Mouse (Mus musculus) adrenal gland, postnatal 4 days (tissue): Measurements from ENCODE around the gene Abhd4. TPM values are rescaled to one million over a fixed set of nuclear protein-coding genes. Genes with fewer than 3 reads are reported as not detected.

Source experiments
- DNase-seq, 2 experiments: peaks; one replicate each; pipeline ENCODE4 v3.0.0; 2021 to 2022; ENCODE audit warnings: low spot score in 2 of 2, mixed read lengths in 2 of 2
- total RNA-seq, 2 experiments: library from RNA; stranded (reverse); gene quantifications; 2 replicates each; pipeline ENCODE4 v1.2.3; 2021

The Abhd4 gene
- total RNA-seq, 2 experiments from 2014 or later: 351 to 353 TPM

GRCm38 (mm10) chr14:54271976-54272606 lies 18.1 kb downstream of the Abhd4 start:
- DNase-seq: no peak

DNA sequence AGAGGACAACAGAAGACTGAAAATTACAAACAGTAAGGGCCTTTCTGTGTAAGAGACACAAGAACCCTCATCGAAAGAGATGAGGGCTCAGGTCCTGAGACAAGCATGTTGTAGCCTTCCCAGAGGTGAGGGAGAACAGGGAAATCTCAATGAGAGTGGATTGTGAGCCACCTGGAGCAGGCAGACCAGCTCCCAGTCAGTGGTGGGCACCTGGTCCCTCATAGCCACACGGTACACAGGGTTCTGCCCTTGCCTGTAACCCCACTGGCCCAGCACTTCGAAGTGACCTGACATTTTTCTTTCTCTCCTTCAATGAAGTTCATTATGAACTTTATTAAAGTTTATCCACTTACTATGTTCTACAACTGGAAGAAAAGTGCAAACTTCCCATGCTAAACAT lies 18.7 kb downstream of the Abhd4 start:
- DNase-seq: no peak

DNA sequence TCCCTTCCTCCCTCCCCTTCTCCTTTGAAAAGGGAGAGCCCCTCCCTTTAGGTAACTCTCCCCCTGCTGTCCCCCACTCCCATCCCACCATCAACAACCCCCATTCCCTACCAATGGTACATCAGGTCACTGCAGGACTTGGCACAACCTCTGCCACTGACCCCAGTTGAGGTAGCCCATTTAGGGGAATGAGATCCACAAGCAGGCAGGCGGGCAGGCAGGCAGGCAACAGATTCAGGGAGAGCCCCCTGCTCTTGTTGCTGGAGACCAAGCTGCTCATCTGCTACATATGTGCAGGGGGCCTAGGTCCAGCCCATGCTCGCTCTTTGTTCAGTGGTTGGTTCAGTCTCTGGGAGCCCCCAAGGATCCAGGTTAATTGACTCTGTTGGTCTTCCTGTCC lies 22.5 kb downstream of the Abhd4 start:
- no peak for DNase-seq

- no peak for DNase-seq
Observed at GRCm38 (mm10) chr14:54284839-54285238, 30.9 kb downstream of the Abhd4 start, which contains the start of gene Olfr49. Gene Olfr49, minus strand, starts transcription at chr14:54284939.

DNA sequence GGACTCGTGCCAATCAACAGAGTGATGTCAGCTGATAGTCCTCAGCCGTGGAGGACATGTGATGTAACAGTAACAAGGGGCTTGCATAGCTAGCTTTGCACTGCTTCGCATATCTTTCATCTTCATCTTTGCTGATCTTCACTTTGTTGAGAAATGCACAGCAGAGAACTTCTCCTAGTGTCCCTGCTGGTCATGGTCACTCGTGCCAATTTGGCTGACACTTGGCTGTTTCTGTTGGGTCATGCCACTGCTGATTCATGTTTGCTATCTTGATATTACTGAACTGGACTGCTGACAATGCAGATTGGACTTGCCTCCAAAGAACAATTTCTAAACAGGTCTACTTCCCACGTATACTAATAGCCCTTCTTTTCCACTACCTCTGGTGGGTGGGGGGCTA lies 46.1 kb downstream of the Abhd4 start:
- DNase-seq: no peak

DNA sequence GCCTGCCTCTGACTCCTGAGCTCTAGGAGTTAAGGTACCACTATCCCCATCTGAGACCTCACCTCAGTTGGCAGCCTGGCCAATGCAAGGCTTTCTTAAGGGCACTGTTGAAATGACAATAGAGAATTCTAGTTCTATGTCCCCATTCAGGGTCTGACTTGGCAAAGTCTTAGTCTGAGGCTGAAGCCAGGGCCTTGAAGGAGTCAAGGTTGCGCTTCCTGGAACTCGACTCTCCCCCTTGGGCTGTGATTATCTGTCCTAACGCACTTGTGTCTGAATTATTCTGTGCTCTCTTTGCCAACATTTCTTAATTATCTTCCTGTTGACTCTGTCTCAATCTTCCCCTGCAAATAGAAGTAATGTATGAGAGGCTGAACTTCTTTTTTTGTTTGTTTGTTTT lies 46.7 kb downstream of the Abhd4 start:
- DNase-seq: no peak

DNA sequence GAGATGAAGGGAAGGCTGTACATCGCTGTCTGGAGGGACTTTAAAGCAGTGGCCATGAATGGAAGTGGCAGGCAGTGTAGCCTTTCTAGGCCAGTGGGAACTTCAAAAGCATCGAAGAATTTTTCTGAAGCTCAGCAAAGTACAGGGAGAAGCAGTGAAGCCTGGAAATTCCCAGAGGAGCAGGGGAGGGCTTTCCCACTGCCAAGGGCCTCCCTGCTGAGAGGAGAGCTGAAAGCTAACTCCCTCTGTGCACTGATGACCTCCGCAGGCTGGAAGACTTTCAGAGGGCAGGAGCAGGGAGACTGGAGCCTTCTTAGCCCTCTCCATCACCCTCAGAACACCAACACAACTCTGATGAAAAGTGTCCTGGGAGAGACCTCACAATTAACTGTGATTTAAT lies 57.8 kb downstream of the Abhd4 start:
- DNase-seq: no peak

Other genes with a start within 250 kb of the Abhd4 start
- 100 to 1,000 TPM; 195 to 211 TPM for gene Dad1, start 84 bp upstream of the Abhd4 start, total RNA-seq
- not detected for gene Olfr49, start 30.8 kb downstream of the Abhd4 start, total RNA-seq
- 100 to 1,000 TPM; 147 to 149 TPM for gene Oxa1l, start 106.6 kb downstream of the Abhd4 start, total RNA-seq
- 10 to 100 TPM in 1 of 2 experiments, 1 to 10 TPM in 1; 8.0 to 18.2 TPM for gene Slc7a7, start 163.6 kb downstream of the Abhd4 start, total RNA-seq
- gene Mrpl52, start 172.7 kb downstream of the Abhd4 start, total RNA-seq: 100 to 1,000 TPM; 219 to 235 TPM
- 100 to 1,000 TPM; 215 to 216 TPM for gene Mmp14, start 177.4 kb downstream of the Abhd4 start, total RNA-seq
- 10 to 100 TPM; 77.0 to 88.0 TPM for gene Lrp10, start 209.9 kb downstream of the Abhd4 start, total RNA-seq
- gene Rem2, start 221.9 kb downstream of the Abhd4 start, total RNA-seq: 1 to 10 TPM; 1.6 to 2.3 TPM